Mouse (Mus musculus): ENCODE data around the gene Tagln3.

Gene Tagln3

GRCm38 (mm10) chr16:45720022-45720630 is 4.3 kb downstream of the Tagln3 start:
- DNase-seq (ENCODE audit: low spot score), result no peak

- DNase-seq (ENCODE audit: low spot score), result no peak
These were observed 6.1 kb downstream of the Tagln3 start for GRCm38 (mm10) chr16:45718296-45718695.

GRCm38 (mm10) chr16:45714489-45715150 is 9.8 kb downstream of the Tagln3 start:
- DNase-seq (ENCODE audit: low spot score), result no peak

- DNase-seq (ENCODE audit: low spot score), result no peak
These were observed 10.5 kb downstream of the Tagln3 start for GRCm38 (mm10) chr16:45713878-45714277.

- no peak for DNase-seq (ENCODE audit: low spot score)
These were observed 11.1 kb downstream of the Tagln3 start for GRCm38 (mm10) chr16:45713261-45713660.

GRCm38 (mm10) chr16:45711263-45711662 is 13.1 kb downstream of the Tagln3 start:
- DNase-seq (ENCODE audit: low spot score), result no peak

GRCm38 (mm10) chr16:45699301-45699700 is 25.1 kb downstream of the Tagln3 start:
- no peak for DNase-seq (ENCODE audit: low spot score)

- DNase-seq (ENCODE audit: low spot score), result no peak
These were observed 26.4 kb downstream of the Tagln3 start for GRCm38 (mm10) chr16:45697996-45698395.

- DNase-seq (ENCODE audit: low spot score), result no peak
These were observed 28.8 kb downstream of the Tagln3 start for GRCm38 (mm10) chr16:45695445-45696160.

- no peak for DNase-seq (ENCODE audit: low spot score)
These were observed 30.9 kb downstream of the Tagln3 start, which contains the start of gene Tmprss7 for GRCm38 (mm10) chr16:45693558-45693957. Gene Tmprss7 (minus strand): TSS chr16:45693658.

GRCm38 (mm10) chr16:45692851-45693250 is 31.6 kb downstream of the Tagln3 start:
- no peak for DNase-seq (ENCODE audit: low spot score)

- DNase-seq (ENCODE audit: low spot score), result no peak
These were observed 34.2 kb downstream of the Tagln3 start for GRCm38 (mm10) chr16:45690178-45690577.

- DNase-seq (ENCODE audit: low spot score), result no peak
These were observed 37.6 kb downstream of the Tagln3 start for GRCm38 (mm10) chr16:45686833-45687232.

- DNase-seq (ENCODE audit: low spot score), result no peak
These were observed 39.1 kb downstream of the Tagln3 start for GRCm38 (mm10) chr16:45685295-45685694.

GRCm38 (mm10) chr16:45684815-45685214 is 39.6 kb downstream of the Tagln3 start:
- peak; percentile 73 for DNase-seq (ENCODE audit: low spot score)

- no peak for DNase-seq (ENCODE audit: low spot score)
These were observed 47.9 kb downstream of the Tagln3 start for GRCm38 (mm10) chr16:45676462-45676861.

- no peak for DNase-seq (ENCODE audit: low spot score)
These were observed 54.4 kb downstream of the Tagln3 start for GRCm38 (mm10) chr16:45670005-45670404.

GRCm38 (mm10) chr16:45668178-45668577 is 56.2 kb downstream of the Tagln3 start:
- DNase-seq (ENCODE audit: low spot score), result no peak

GRCm38 (mm10) chr16:45666136-45666535 is 58.3 kb downstream of the Tagln3 start:
- no peak for DNase-seq (ENCODE audit: low spot score)

GRCm38 (mm10) chr16:45662381-45662780 is 62.0 kb downstream of the Tagln3 start:
- no peak for DNase-seq (ENCODE audit: low spot score)
